Mouse (Mus musculus): ENCODE results near the gene Zcchc14. TPM values are rescaled to one million over a fixed set of nuclear protein-coding genes. Genes with fewer than 3 reads are reported as not detected.

The Zcchc14 gene
- 19.3 and 26.9 TPM in 2 replicates for polyA plus RNA-seq (2014; fragmentation: Nextera tagmentation; extraction: Ambion mirVana)

DNA sequence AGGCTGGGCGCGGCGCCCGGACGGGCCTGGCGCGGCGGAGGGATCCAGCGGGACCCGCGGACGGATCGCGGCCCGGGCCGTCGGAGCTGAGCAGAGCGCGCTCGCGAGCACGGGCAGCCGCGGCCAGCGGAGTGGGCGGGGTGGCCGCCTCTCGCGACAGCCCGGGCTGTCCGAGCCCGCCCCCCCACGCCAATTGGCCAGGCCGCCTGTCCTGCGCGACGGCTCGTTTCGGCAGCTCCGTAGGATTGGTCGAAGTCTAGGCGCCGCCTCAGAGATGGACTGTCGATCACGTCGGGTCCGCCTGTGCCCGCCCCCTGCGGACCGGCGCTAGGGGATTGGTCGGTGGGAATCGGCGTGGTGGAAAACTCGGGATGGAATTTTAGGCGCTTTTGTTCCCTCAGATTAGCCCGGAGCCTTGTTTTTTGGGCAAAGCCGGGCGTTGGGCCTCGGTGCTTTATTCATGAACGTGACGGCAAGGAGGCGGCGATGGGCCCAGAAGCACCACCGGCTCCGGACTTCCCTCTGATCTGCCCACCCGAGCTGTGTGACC is at the start of gene Zcchc14:
Gene Zcchc14 (minus strand): TSS at position 128 of the 550 bp plus-strand sequence.
- peak; percentile 99 for ATAC-seq (ENCODE audit: low FRiP score, low TSS enrichment)
- under 1% methylated on average over 51 of the region's 67 CpGs for WGBS
- peak within 1 kb of the TSS; percentile 92 for H3K27ac ChIP-seq (ENCODE audit: low read depth, low read length)
- H3K4me1 ChIP-seq (ENCODE audit: control insufficient read depth, insufficient read depth, low read length) = peaks cover 35% of the 10 kb centered on the region
- peak within 1 kb of the TSS; percentile 92 for H3K9ac ChIP-seq (ENCODE audit: low read depth, low read length)
- H3K4me2 ChIP-seq (replicated peaks; ENCODE audit: low read depth, low read length) = peak within 1 kb of the TSS; percentile 98
- H3K36me3 ChIP-seq (ENCODE audit: control insufficient read depth, insufficient read depth, low read length) = peaks cover 5% of the 10 kb centered on the region; the same call in 1 of the 2 replicates
- H3K27me3 ChIP-seq (ENCODE audit: control insufficient read depth, insufficient read depth, low read length) = no peaks in the 10 kb centered on the region
- H3K9me3 ChIP-seq (ENCODE audit: control insufficient read depth, low read length) = no peaks in the 10 kb centered on the region
- H3K4me3 ChIP-seq (ENCODE audit: low read length) = peak within 1 kb of the TSS; percentile 61

DNA sequence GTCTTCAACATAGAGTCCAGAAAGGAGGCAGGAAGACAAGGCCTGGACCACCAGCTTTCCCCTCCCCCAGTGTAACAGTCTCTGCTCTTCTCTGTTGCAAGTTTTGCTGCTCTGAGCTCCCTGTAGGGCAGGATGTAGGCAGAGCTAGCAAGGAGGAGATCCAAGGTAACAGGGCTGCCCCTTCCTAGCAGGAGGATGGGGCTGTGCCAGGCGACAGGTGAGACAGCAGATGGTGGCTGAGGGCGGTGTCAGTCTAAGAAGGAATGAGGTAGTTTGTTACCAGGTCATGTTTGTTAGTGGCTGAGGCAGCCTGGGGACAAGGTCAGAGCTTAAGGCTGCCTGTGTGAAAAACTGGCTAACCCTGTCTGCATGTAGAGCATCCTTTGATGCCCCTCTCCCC is 47.2 kb upstream of the Zcchc14 start:
- 90% methylated on average over 2 of the region's 2 CpGs for WGBS
- H3K4me1 ChIP-seq (ENCODE audit: control insufficient read depth, insufficient read depth, low read length) = peaks cover 6% of the 10 kb centered on the region; the same call in 1 of the 2 replicates
- H3K4me3 ChIP-seq (ENCODE audit: low read length) = no peak overlapping the region
- H3K27me3 ChIP-seq (ENCODE audit: control insufficient read depth, insufficient read depth, low read length) = no peaks in the 10 kb centered on the region
- H3K9me3 ChIP-seq (ENCODE audit: control insufficient read depth, low read length) = no peaks in the 10 kb centered on the region
- no peaks in the 10 kb centered on the region for H3K36me3 ChIP-seq (ENCODE audit: control insufficient read depth, insufficient read depth, low read length)
- no peak for ATAC-seq (ENCODE audit: low FRiP score, low TSS enrichment)
- H3K27ac ChIP-seq (ENCODE audit: low read depth, low read length) = no peak overlapping the region
- H3K9ac ChIP-seq (ENCODE audit: low read depth, low read length) = no peak overlapping the region
- no peak overlapping the region for H3K4me2 ChIP-seq (replicated peaks; ENCODE audit: low read depth, low read length)

DNA sequence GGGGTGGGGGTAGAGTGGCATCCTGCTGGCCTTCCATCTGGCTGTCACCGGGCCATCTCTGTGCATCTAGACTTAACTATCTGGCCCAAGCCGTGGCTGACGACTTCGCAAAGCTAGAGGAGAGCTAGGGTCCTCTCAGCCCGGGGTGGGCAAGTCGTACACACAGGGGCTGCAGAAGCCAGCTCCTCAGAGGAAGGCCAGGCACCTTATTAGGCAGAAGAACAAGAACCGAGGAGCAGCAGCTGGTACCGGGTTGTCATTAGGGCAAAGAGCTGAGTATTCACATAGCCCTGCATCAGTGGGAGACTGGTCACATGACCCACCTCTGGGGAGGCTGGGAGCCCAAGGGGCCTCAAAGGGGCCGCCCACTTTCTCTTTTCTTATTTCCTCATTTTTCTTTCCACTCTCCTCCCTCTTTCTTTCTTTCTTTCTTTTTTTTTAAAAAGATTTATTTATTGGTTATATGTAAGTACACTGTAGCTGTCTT is 46.0 kb upstream of the Zcchc14 start:
- peak; percentile 63 for ATAC-seq (ENCODE audit: low FRiP score, low TSS enrichment)
- Histone ChIP-seq H3K4me1 (ENCODE audit: control insufficient read depth, insufficient read depth, low read length) (peaks cover 6% of the 10 kb centered on the region; the same call in 1 of the 2 replicates), H3K9ac (ENCODE audit: low read depth, low read length) (peak overlapping the region; percentile 50; the same call in 1 of the 2 replicates), H3K4me2 (replicated peaks; ENCODE audit: low read depth, low read length) (peak overlapping the region; percentile 51), H3K27me3 (ENCODE audit: control insufficient read depth, insufficient read depth, low read length) (no peaks in the 10 kb centered on the region), H3K36me3 (ENCODE audit: control insufficient read depth, insufficient read depth, low read length) (no peaks in the 10 kb centered on the region), H3K27ac (ENCODE audit: low read depth, low read length) (peak overlapping the region; percentile 37; the same call in 1 of the 2 replicates), H3K9me3 (ENCODE audit: control insufficient read depth, low read length) (no peaks in the 10 kb centered on the region), H3K4me3 (ENCODE audit: low read length) (peak overlapping the region; percentile 21; the same call in 1 of the 2 replicates)
- 10% methylated on average over 9 of the region's 9 CpGs for WGBS

DNA sequence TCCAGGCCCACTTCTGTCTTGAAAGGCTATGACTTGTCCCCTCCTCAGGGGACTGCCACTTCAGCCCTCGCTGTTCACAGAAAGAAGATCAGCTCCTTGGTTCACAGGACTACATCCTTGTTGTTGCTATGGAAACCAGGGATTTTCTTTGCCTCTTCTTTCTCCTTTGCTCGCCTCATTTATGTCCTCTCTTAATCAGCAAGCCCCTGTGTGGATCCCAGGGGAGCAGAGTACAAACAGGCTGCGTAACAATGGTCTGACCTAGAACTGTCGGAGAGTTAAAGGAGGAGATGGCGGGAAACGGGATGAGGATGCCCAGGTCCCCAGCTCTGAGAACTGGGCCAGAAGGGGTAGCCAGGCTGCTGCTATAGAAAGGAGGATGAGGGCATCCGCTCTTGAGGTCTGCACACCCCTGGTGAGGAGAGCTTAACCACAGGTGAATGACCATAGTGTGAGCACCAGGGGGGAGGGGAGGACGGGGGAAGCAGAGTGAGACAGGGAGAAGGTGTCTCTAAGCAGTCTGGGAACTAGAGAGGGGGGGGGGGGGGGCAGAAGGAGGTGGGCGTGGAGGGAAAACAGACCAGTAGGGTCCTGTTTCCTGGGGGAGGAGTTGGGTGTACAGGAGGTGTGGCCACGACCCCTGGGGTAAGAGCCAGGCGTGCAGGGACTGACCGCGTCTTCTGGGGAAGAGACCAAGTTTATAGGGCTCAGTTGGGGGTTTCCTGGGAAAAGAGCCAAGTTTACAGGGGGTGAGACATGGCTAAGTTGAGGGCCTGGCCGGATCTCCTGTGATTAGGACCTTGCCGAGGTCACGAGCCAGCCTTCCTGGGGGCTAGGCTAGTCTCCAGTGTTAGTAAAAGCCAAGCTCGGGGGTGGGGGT is 45.3 kb upstream of the Zcchc14 start:
- H3K27ac ChIP-seq (ENCODE audit: low read depth, low read length) = peak overlapping the region; percentile 37; the same call in 1 of the 2 replicates
- WGBS = 3% methylated on average over 15 of the region's 17 CpGs
- peak; percentile 85 for ATAC-seq (ENCODE audit: low FRiP score, low TSS enrichment)
- H3K4me3 ChIP-seq (ENCODE audit: low read length) = peak overlapping the region; percentile 21
- no peaks in the 10 kb centered on the region for H3K27me3 ChIP-seq (ENCODE audit: control insufficient read depth, insufficient read depth, low read length)
- peak overlapping the region; percentile 50; the same call in 1 of the 2 replicates for H3K9ac ChIP-seq (ENCODE audit: low read depth, low read length)
- H3K4me2 ChIP-seq (replicated peaks; ENCODE audit: low read depth, low read length) = peak overlapping the region; percentile 51
- no peaks in the 10 kb centered on the region for H3K9me3 ChIP-seq (ENCODE audit: control insufficient read depth, low read length)
- H3K4me1 ChIP-seq (ENCODE audit: control insufficient read depth, insufficient read depth, low read length) = peaks cover 6% of the 10 kb centered on the region; the same call in 1 of the 2 replicates
- H3K36me3 ChIP-seq (ENCODE audit: control insufficient read depth, insufficient read depth, low read length) = no peaks in the 10 kb centered on the region

DNA sequence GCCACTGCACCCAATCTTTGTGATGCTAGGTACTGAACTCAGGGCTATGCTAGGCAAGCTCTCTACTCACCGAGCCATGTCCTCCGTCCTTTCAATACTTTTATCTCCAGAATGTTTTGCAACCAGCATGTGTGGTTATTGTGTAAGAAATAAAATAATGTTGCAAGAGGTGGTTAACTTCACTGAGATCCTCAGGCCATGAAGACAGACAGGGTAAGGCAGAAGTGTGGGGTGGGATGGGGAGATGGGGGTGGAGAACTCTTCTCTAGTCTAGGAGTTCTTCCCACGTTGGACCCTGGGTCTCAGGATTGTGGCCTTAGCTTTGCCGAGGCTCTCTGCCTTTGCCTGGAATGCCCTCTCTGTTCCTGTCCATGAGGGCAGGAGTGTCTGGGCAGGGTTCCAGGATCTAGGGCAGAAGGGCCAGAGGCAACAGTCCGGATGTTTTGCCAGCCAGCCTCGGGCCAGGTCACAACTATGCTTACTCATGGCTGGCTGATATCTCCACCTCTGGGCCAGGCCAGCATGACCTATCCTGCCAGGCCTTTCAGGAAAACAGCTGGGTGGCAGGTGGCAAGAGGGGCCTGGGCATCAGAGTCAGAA is 43.0 kb upstream of the Zcchc14 start:
- Histone ChIP-seq H3K4me1 (ENCODE audit: control insufficient read depth, insufficient read depth, low read length) (peaks cover 6% of the 10 kb centered on the region; the same call in 1 of the 2 replicates), H3K27ac (ENCODE audit: low read depth, low read length) (no peak overlapping the region), H3K4me3 (ENCODE audit: low read length) (no peak overlapping the region), H3K36me3 (ENCODE audit: control insufficient read depth, insufficient read depth, low read length) (no peaks in the 10 kb centered on the region), H3K9ac (ENCODE audit: low read depth, low read length) (no peak overlapping the region), H3K9me3 (ENCODE audit: control insufficient read depth, low read length) (no peaks in the 10 kb centered on the region), H3K27me3 (ENCODE audit: control insufficient read depth, insufficient read depth, low read length) (no peaks in the 10 kb centered on the region), H3K4me2 (replicated peaks; ENCODE audit: low read depth, low read length) (no peak overlapping the region)
- no peak for ATAC-seq (ENCODE audit: low FRiP score, low TSS enrichment)
- WGBS = 78% methylated on average over 6 of the region's 6 CpGs

DNA sequence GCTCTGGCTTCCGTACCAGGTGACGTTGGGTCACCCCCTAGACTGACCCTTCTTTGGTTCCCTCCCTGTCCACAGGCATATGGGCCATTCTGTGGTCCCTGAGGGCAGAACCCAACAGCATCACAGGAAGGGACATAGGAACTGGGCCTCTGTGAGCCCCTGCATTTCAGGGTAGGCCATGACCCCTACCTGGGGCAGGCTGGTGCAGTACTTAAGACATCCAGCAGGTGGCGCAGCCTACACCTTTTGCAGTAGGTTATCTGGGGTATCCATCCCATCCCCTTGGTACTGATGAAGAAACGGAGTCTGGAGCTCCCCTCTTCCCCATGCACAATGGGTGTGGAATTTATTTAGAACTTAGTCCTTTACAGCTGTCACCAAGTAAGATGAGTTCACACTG is 41.8 kb upstream of the Zcchc14 start:
- WGBS = 51% methylated on average over 4 of the region's 4 CpGs
- Histone ChIP-seq H3K27me3 (ENCODE audit: control insufficient read depth, insufficient read depth, low read length) (no peaks in the 10 kb centered on the region), H3K4me3 (ENCODE audit: low read length) (no peak overlapping the region), H3K36me3 (ENCODE audit: control insufficient read depth, insufficient read depth, low read length) (no peaks in the 10 kb centered on the region), H3K4me2 (replicated peaks; ENCODE audit: low read depth, low read length) (no peak overlapping the region), H3K27ac (ENCODE audit: low read depth, low read length) (no peak overlapping the region), H3K9ac (ENCODE audit: low read depth, low read length) (no peak overlapping the region), H3K9me3 (ENCODE audit: control insufficient read depth, low read length) (no peaks in the 10 kb centered on the region), H3K4me1 (ENCODE audit: control insufficient read depth, insufficient read depth, low read length) (peaks cover 6% of the 10 kb centered on the region; the same call in 1 of the 2 replicates)
- ATAC-seq (ENCODE audit: low FRiP score, low TSS enrichment) = no peak

DNA sequence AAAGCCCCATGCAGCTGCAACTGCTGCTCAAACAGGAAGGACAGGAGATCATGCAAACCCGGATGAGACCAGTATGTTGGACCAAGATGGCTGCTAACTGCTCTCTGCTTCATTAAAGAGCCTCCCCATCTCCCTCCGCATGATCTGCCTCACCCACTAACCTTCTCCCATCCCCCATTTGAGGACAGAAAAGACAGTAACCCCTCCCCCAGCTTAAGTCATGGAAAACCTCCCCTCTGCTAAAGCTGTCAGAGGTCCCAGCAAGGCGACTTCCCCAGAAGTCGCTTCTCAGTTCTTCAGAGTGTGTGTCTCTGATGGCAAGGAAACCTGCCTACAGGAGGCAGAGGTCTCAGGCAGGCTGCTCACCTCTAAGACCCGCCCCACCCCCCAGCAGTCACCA is 35.8 kb upstream of the Zcchc14 start:
- WGBS = 49% methylated on average over 5 of the region's 5 CpGs
- Histone ChIP-seq H3K4me1 (ENCODE audit: control insufficient read depth, insufficient read depth, low read length) (no peaks in the 10 kb centered on the region), H3K9me3 (ENCODE audit: control insufficient read depth, low read length) (no peaks in the 10 kb centered on the region), H3K36me3 (ENCODE audit: control insufficient read depth, insufficient read depth, low read length) (no peaks in the 10 kb centered on the region), H3K27ac (ENCODE audit: low read depth, low read length) (no peak overlapping the region), H3K27me3 (ENCODE audit: control insufficient read depth, insufficient read depth, low read length) (no peaks in the 10 kb centered on the region), H3K9ac (ENCODE audit: low read depth, low read length) (no peak overlapping the region), H3K4me2 (replicated peaks; ENCODE audit: low read depth, low read length) (no peak overlapping the region), H3K4me3 (ENCODE audit: low read length) (no peak overlapping the region)
- ATAC-seq (ENCODE audit: low FRiP score, low TSS enrichment) = no peak

DNA sequence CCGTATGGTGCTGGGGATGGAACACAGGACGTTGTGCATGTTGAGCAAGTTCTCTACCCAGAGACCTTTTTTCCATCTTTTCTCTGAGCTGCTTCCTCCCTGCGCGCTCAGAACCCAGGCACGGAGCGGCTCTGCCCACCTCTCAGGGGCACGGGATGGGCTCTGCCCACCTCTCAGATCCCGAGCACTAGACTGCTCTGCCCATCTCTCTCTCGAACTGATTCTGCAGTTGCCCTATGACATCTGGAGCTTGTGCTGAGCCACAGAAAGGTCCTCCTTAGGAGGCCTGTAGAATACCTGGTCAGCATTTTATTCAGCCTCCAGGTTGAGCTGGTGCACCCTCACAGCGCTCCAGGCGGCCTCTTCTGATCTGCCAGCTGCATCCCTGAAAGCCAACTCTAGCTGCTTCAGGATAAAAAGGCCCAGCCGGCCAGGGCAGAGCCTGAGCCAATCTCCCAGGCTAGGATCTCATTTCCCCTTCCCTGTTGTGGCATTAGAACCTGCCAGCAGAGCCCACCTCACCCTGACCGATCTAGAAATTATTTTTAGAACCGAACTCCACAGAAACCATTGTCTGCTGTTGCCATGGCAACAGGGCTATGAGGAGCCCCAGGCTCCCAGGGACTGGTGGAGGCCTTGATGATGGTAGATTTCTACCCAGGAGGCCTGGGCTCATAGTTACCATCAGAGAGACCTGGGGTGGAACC is 34.9 kb upstream of the Zcchc14 start:
- no peak for ATAC-seq (ENCODE audit: low FRiP score, low TSS enrichment)
- H3K4me1 ChIP-seq (ENCODE audit: control insufficient read depth, insufficient read depth, low read length) = no peaks in the 10 kb centered on the region
- no peaks in the 10 kb centered on the region for H3K27me3 ChIP-seq (ENCODE audit: control insufficient read depth, insufficient read depth, low read length)
- 52% methylated on average over 14 of the region's 14 CpGs for WGBS
- no peak overlapping the region for H3K4me2 ChIP-seq (replicated peaks; ENCODE audit: low read depth, low read length)
- no peak overlapping the region for H3K9ac ChIP-seq (ENCODE audit: low read depth, low read length)
- H3K4me3 ChIP-seq (ENCODE audit: low read length) = no peak overlapping the region
- no peaks in the 10 kb centered on the region for H3K9me3 ChIP-seq (ENCODE audit: control insufficient read depth, low read length)
- H3K27ac ChIP-seq (ENCODE audit: low read depth, low read length) = no peak overlapping the region
- H3K36me3 ChIP-seq (ENCODE audit: control insufficient read depth, insufficient read depth, low read length) = no peaks in the 10 kb centered on the region
